Mouse (Mus musculus) MEL (cell line): ENCODE results near the gene Rybp. TPM values are rescaled to one million over a fixed set of nuclear protein-coding genes. Genes with fewer than 3 reads are reported as not detected.

ENCODE experiments used
- DNase-seq: peaks from one replicate; pipeline ENCODE4 v3.0.0; 2011; ENCODE audit warnings: low read depth, low spot score
- H3K27ac ChIP-seq: 2 replicates; pipeline ENCODE4 v1.5.1; 2012; ENCODE audit warnings: low read depth, mild to moderate bottlenecking, control low read depth, low read length, moderate library complexity; ENCODE audit not compliant: control insufficient read depth
- H3K27me3 ChIP-seq, 2 experiments: fragments of 150-350 bp in 1 of 2; sonication (generic) in 1 of 2; 2 replicates each; pipeline ENCODE4 v1.6.1; 2012; ENCODE audit warnings: low read length in 2 of 2, mild to moderate bottlenecking in 2 of 2, improper control_type of control experiment in 1 of 2, moderate library complexity in 1 of 2; ENCODE audit not compliant: insufficient read depth in 2 of 2, control insufficient read depth in 1 of 2
- H3K36me3 ChIP-seq, 2 experiments: 2 replicates each; pipeline ENCODE4 v1.6.1; 2012 to 2014; ENCODE audit warnings: low read length in 2 of 2, improper control_type of control experiment in 1 of 2, inconsistent platforms in 1 of 2, mild to moderate bottlenecking in 1 of 2; ENCODE audit not compliant: insufficient read depth in 2 of 2, control insufficient read depth in 1 of 2
- H3K4me1 ChIP-seq, 2 experiments: fragments of 150-350 bp in 1 of 2; sonication (generic) in 1 of 2; 2 replicates each; pipeline ENCODE4 v1.6.1; 2012; ENCODE audit warnings: low read length in 2 of 2, improper control_type of control experiment in 1 of 2, mild to moderate bottlenecking in 1 of 2; ENCODE audit not compliant: insufficient read depth in 2 of 2, control insufficient read depth in 1 of 2
- H3K4me3 ChIP-seq, 2 experiments: fragments of 150-350 bp in 1 of 2; sonication (generic) in 1 of 2; 2 replicates each; pipeline ENCODE4 v1.5.1; 2012; ENCODE audit warnings: low read depth in 2 of 2, low read length in 2 of 2, mild to moderate bottlenecking in 2 of 2, moderate library complexity in 2 of 2, control low read depth in 1 of 2, improper control_type of control experiment in 1 of 2; ENCODE audit not compliant: control insufficient read depth in 1 of 2, insufficient read depth in 1 of 2
- H3K79me2 ChIP-seq: 2 replicates; pipeline ENCODE4 v1.6.1; 2012; ENCODE audit warnings: mild to moderate bottlenecking, low read length, moderate library complexity; ENCODE audit not compliant: control insufficient read depth, poor library complexity, insufficient read depth
- H3K9ac ChIP-seq: 2 replicates; pipeline ENCODE4 v1.6.1; 2012; ENCODE audit warnings: low read depth, mild to moderate bottlenecking, control low read depth, low read length, moderate library complexity; ENCODE audit not compliant: control insufficient read depth, poor library complexity, severe bottlenecking
- H3K9me3 ChIP-seq: fragments of 150-350 bp; sonication (generic); replicated peaks from 2 replicates; pipeline ENCODE4 v1.6.1; 2012; ENCODE audit warnings: mild to moderate bottlenecking, low read length, improper control_type of control experiment, moderate library complexity; ENCODE audit not compliant: insufficient read depth
- BHLHE40 ChIP-seq: IDR thresholded peaks from 2 replicates; pipeline ENCODE4 v1.6.1; 2012; ENCODE audit warnings: low read depth, mild to moderate bottlenecking, inconsistent platforms, low read length, improper control_type of control experiment, borderline replicate concordance
- E2F4 ChIP-seq: IDR thresholded peaks from 2 replicates; pipeline ENCODE4 v1.6.1; 2011; ENCODE audit warnings: low read depth, low read length, improper control_type of control experiment, borderline replicate concordance
- ETS1 ChIP-seq: IDR thresholded peaks from 2 replicates; pipeline ENCODE4 v1.6.1; 2012; ENCODE audit warnings: low read depth, mild to moderate bottlenecking, inconsistent platforms, low read length, improper control_type of control experiment, moderate library complexity
- GATA1 ChIP-seq: IDR thresholded peaks from 2 replicates; pipeline ENCODE4 v1.6.1; 2011; ENCODE audit warnings: low read depth, low read length, improper control_type of control experiment
- HCFC1 ChIP-seq: IDR thresholded peaks from 2 replicates; pipeline ENCODE4 v1.6.1; 2012; ENCODE audit warnings: low read depth, mild to moderate bottlenecking, inconsistent platforms, low read length, improper control_type of control experiment, moderate library complexity
- JUND ChIP-seq: IDR thresholded peaks from 2 replicates; pipeline ENCODE4 v1.6.1; 2011; ENCODE audit warnings: low read depth, mild to moderate bottlenecking, improper control_type of control experiment, low read length
- KAT2A ChIP-seq: conservative IDR thresholded peaks from 2 replicates; pipeline ENCODE4 v1.6.1; 2012; ENCODE audit warnings: low read depth, low read length, improper control_type of control experiment, inconsistent platforms
- MAFK ChIP-seq: IDR thresholded peaks from 2 replicates; pipeline ENCODE4 v1.6.1; 2011; ENCODE audit warnings: low read depth, mild to moderate bottlenecking, low read length, improper control_type of control experiment, borderline replicate concordance
- MAZ ChIP-seq: IDR thresholded peaks from 2 replicates; pipeline ENCODE4 v1.6.1; 2012; ENCODE audit warnings: low read depth, mild to moderate bottlenecking, inconsistent platforms, low read length, improper control_type of control experiment
- NELFE ChIP-seq: IDR thresholded peaks from 2 replicates; pipeline ENCODE4 v1.6.1; 2011; ENCODE audit warnings: low read depth, low read length, improper control_type of control experiment
- NRF1 ChIP-seq: IDR thresholded peaks from 2 replicates; pipeline ENCODE4 v1.6.1; 2014; ENCODE audit warnings: low read depth, mild to moderate bottlenecking, inconsistent platforms, low read length, improper control_type of control experiment, moderate library complexity; ENCODE audit not compliant: poor library complexity, insufficient read depth, severe bottlenecking
- POLR2AphosphoS2 ChIP-seq: IDR thresholded peaks from 2 replicates; pipeline ENCODE4 v1.6.1; 2011; ENCODE audit warnings: low read length, improper control_type of control experiment
- SMC3 ChIP-seq: IDR thresholded peaks from 2 replicates; pipeline ENCODE4 v1.6.1; 2011; ENCODE audit warnings: low read depth, low read length, improper control_type of control experiment
- UBTF ChIP-seq: IDR thresholded peaks from 2 replicates; pipeline ENCODE4 v1.6.1; 2012; ENCODE audit warnings: low read depth, mild to moderate bottlenecking, inconsistent platforms, low read length, improper control_type of control experiment, moderate library complexity, borderline replicate concordance; ENCODE audit not compliant: insufficient read depth
- USF2 ChIP-seq, 2 experiments: IDR thresholded peaks; 2 replicates each; pipeline ENCODE4 v1.6.1; 2011 to 2012; ENCODE audit warnings: improper control_type of control experiment in 2 of 2, low read length in 2 of 2, borderline replicate concordance in 1 of 2, inconsistent platforms in 1 of 2, low read depth in 1 of 2, mild to moderate bottlenecking in 1 of 2; ENCODE audit not compliant: insufficient read depth in 1 of 2
- ZKSCAN1 ChIP-seq: IDR thresholded peaks from 2 replicates; pipeline ENCODE4 v1.6.1; 2012; ENCODE audit warnings: low read depth, mild to moderate bottlenecking, inconsistent platforms, low read length, improper control_type of control experiment, moderate library complexity
- ZMIZ1 ChIP-seq: IDR thresholded peaks from 2 replicates; pipeline ENCODE4 v1.6.1; 2012; ENCODE audit warnings: low read depth, mild to moderate bottlenecking, inconsistent platforms, low read length, improper control_type of control experiment, moderate library complexity
- ZNF384 ChIP-seq: IDR thresholded peaks from 2 replicates; pipeline ENCODE4 v1.6.1; 2012; ENCODE audit warnings: low read depth, mild to moderate bottlenecking, inconsistent platforms, low read length, improper control_type of control experiment
- polyA plus RNA-seq, 2 experiments: library from polyadenylated mRNA; stranded (reverse) in 1 of 2; unstranded in 1 of 2; fragments of >175 nt in 1 of 2; fragments of >200 nt in 1 of 2; gene quantifications; 2 replicates each; pipeline versions ENCODE4 v1.2.1 to v1.2.4; 2012; ENCODE audit warnings: low replicate concordance in 2 of 2, low read depth in 1 of 2; ENCODE audit not compliant: insufficient read length in 2 of 2, insufficient read depth in 1 of 2, missing spikeins in 1 of 2
- total RNA-seq: library from RNA; depleted of rRNA; stranded (reverse); fragments of 300-350 nt; gene quantifications from 2 replicates; pipeline ENCODE4 v1.2.3, GENCODE M21; 2012

The Rybp gene
- total and polyA plus RNA-seq, 3 experiments: 0.08 to 3.8 TPM; not detected in 1

DNA sequence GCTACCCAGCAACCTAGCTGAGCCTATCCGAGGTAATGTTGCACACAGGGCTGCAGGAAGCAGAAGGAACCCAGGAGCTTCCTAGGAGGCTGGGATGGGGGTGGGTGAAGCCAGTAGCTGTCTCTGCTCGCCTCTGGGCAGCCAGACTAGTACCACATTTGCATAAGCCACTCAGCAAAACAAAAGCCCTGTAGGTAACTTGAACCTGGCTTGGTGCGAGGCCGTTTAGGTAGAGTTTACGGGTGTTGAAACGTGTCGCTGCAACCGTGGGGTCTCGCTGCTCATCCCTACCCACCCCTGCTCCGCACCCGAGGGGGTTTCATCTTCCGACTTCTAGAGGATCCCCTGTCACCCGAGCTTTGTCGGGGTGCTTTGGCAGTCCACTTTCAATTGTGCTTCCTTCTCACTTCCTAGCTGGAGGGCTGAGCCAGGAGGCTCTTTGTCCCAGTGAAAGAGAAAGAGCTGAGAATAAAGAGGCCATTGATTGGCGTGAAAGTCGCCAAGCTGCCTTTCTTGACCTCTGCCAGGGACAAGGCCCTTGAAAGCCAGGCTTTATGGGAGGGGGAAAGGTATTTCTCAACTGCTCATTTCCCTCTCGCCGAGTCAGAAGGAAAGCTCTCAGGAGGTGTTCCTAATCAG, 48.3 kb upstream of the Rybp start:
- Histone ChIP-seq H3K4me1 (no peaks in the 10 kb centered on the region; a peak in 1 of 4 replicates), H3K79me2 (no peaks in the 10 kb centered on the region), H3K9ac (no peak overlapping the region), H3K36me3 (no peaks in the 10 kb centered on the region; a peak in 1 of 4 replicates), H3K9me3 (no peaks in the 10 kb centered on the region), H3K27ac (no peak overlapping the region), H3K27me3 (no peaks in the 10 kb centered on the region), H3K4me3 (no peak overlapping the region)
- DNase-seq: no peak
- no peak for TF ChIP-seq ZNF384
- TF ChIP-seq ZKSCAN1: no peak
- TF ChIP-seq NRF1: no peak
- TF ChIP-seq GATA1: no peak
- TF ChIP-seq E2F4: no peak
- no peak for TF ChIP-seq ETS1
- TF ChIP-seq HCFC1: no peak
- no peak for TF ChIP-seq SMC3
- TF ChIP-seq MAZ: no peak
- no peak for TF ChIP-seq KAT2A
- no peak for TF ChIP-seq BHLHE40
- TF ChIP-seq, all 39 proteins: peak for 0

- Histone ChIP-seq H3K79me2 (no peaks in the 10 kb centered on the region), H3K9me3 (no peaks in the 10 kb centered on the region), H3K9ac (no peak overlapping the region), H3K27me3 (no peaks in the 10 kb centered on the region), H3K27ac (no peak overlapping the region), H3K4me3 (no peak overlapping the region), H3K36me3 (no peaks in the 10 kb centered on the region; a peak in 1 of 4 replicates), H3K4me1 (no peaks in the 10 kb centered on the region; a peak in 1 of 4 replicates)
- DNase-seq: peak; percentile 2
- TF ChIP-seq KAT2A: no peak
Measured at GRCm38 (mm10) chr6:100333745-100334144, 46.5 kb upstream of the Rybp start.

GRCm38 (mm10) chr6:100332479-100332878, 45.2 kb upstream of the Rybp start:
- H3K36me3 ChIP-seq: no peaks in the 10 kb centered on the region; a peak in 1 of 4 replicates
- H3K9me3 ChIP-seq: no peaks in the 10 kb centered on the region
- H3K27ac ChIP-seq: no peak overlapping the region
- no peaks in the 10 kb centered on the region; a peak in 1 of 4 replicates for H3K4me1 ChIP-seq
- H3K9ac ChIP-seq: no peak overlapping the region
- H3K79me2 ChIP-seq: no peaks in the 10 kb centered on the region
- H3K27me3 ChIP-seq: no peaks in the 10 kb centered on the region
- no peak for DNase-seq
- TF ChIP-seq MAZ: no peak
- TF ChIP-seq JUND: no peak
- TF ChIP-seq ZNF384: no peak
- TF ChIP-seq POLR2AphosphoS2: no peak
- TF ChIP-seq MAFK: no peak
- TF ChIP-seq NELFE: no peak
- TF ChIP-seq USF2 (IDR thresholded peaks at IDR 0.05; ENCODE audit: borderline replicate concordance in 1 of 2, insufficient read depth in 1 of 2, low read depth in 1 of 2, low read length in 2 of 2): no peak
- TF ChIP-seq BHLHE40: no peak
- no peak for TF ChIP-seq UBTF
- TF ChIP-seq ZMIZ1: no peak
- TF ChIP-seq, all 39 proteins: peak for 0
- H3K4me3 ChIP-seq: no peak overlapping the region
